Mouse (Mus musculus): ENCODE data around the gene Kif2c. TPM values are rescaled to one million over a fixed set of nuclear protein-coding genes. Genes with fewer than 3 reads are reported as not detected.

The Kif2c gene
- polyA plus RNA-seq (2014; fragmentation: Nextera tagmentation; extraction: Ambion mirVana) = 45.5 and 47.8 TPM in 2 replicates

- Histone ChIP-seq H3K4me1 (ENCODE audit: control insufficient read depth, insufficient read depth, low read length) (peaks cover 3% of the 10 kb centered on the region; the same call in 1 of the 2 replicates), H3K9me3 (replicated peaks; ENCODE audit: control insufficient read depth, low read length) (no peaks in the 10 kb centered on the region), H3K4me3 (ENCODE audit: low read depth, low read length) (peak within 1 kb of the TSS; percentile 74), H3K27me3 (ENCODE audit: control insufficient read depth, insufficient read depth, low read length) (no peaks in the 10 kb centered on the region), H3K4me2 (peak within 1 kb of the TSS; percentile 73), H3K27ac (ENCODE audit: low read depth, low read length) (peak within 1 kb of the TSS; percentile 52; the same call in 1 of the 2 replicates), H3K36me3 (ENCODE audit: control insufficient read depth, insufficient read depth, low read length) (peaks cover 15% of the 10 kb centered on the region), H3K9ac (ENCODE audit: low read depth, low read length) (peak within 1 kb of the TSS; percentile 76)
- WGBS (ENCODE audit: insufficient replicate concordance) = 2% methylated on average over 40 of the region's 42 CpGs
- ATAC-seq (replicated peaks; ENCODE audit: insufficient number of reproducible peaks, low FRiP score, low TSS enrichment) = peak; percentile 90
Measured at GRCm38 (mm10) chr4:117181863-117182758, at the start of gene Kif2c. Gene Kif2c (minus strand): TSS chr4:117182639.

DNA sequence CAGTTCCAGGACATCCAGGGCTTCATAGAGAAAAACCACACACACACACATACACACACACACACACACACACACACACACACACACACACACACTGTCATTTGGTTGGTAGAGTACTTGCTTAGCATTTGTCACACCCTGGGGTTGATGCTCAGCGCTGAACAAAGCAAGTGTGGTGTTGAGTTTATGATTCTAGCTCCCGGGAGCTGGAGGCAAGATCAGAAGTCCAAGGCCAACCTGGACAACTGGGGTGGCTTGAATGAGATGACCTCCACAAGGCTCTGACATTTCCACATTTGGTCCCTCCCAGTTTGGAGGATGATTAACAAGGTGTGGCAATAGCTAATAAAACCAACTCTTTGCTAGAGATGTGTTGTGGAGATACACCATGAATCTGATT is 48.8 kb upstream of the Kif2c start:
- Histone ChIP-seq H3K4me1 (ENCODE audit: control insufficient read depth, insufficient read depth, low read length) (no peaks in the 10 kb centered on the region), H3K4me2 (no peak overlapping the region), H3K9me3 (replicated peaks; ENCODE audit: control insufficient read depth, low read length) (no peaks in the 10 kb centered on the region), H3K27ac (ENCODE audit: low read depth, low read length) (no peak overlapping the region), H3K4me3 (ENCODE audit: low read depth, low read length) (no peak overlapping the region), H3K9ac (ENCODE audit: low read depth, low read length) (no peak overlapping the region), H3K27me3 (ENCODE audit: control insufficient read depth, insufficient read depth, low read length) (no peaks in the 10 kb centered on the region), H3K36me3 (ENCODE audit: control insufficient read depth, insufficient read depth, low read length) (no peaks in the 10 kb centered on the region)
- WGBS (ENCODE audit: insufficient replicate concordance) = 82% methylated on average over 2 of the region's 2 CpGs
- ATAC-seq (replicated peaks; ENCODE audit: insufficient number of reproducible peaks, low FRiP score, low TSS enrichment) = no peak

DNA sequence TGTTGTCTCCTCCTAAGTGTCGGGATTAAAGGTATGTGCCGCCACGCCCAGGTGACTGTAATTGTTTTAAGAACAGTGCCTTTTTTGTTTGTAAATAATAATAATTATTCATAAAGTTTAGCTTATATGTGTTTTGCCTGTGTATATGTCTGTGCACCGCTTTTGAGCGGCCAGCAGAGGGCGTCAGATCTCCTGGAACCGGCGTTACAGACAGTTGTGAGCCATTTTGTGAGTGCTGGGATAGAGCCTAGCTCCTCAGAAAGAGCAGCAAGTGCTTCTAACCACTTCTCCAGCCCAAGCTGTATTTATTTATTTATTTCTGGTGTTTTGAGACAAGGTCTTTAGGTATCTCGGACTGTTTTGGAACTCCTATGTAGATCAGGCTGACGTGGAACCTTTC is 47.9 kb upstream of the Kif2c start:
- Histone ChIP-seq H3K36me3 (ENCODE audit: control insufficient read depth, insufficient read depth, low read length) (no peaks in the 10 kb centered on the region), H3K4me3 (ENCODE audit: low read depth, low read length) (no peak overlapping the region), H3K27me3 (ENCODE audit: control insufficient read depth, insufficient read depth, low read length) (no peaks in the 10 kb centered on the region), H3K4me1 (ENCODE audit: control insufficient read depth, insufficient read depth, low read length) (no peaks in the 10 kb centered on the region), H3K9me3 (replicated peaks; ENCODE audit: control insufficient read depth, low read length) (no peaks in the 10 kb centered on the region), H3K27ac (ENCODE audit: low read depth, low read length) (no peak overlapping the region), H3K4me2 (no peak overlapping the region), H3K9ac (ENCODE audit: low read depth, low read length) (no peak overlapping the region)
- WGBS (ENCODE audit: insufficient replicate concordance) = 46% methylated on average over 10 of the region's 10 CpGs
- no peak for ATAC-seq (replicated peaks; ENCODE audit: insufficient number of reproducible peaks, low FRiP score, low TSS enrichment)

- Histone ChIP-seq H3K9ac (ENCODE audit: low read depth, low read length) (no peak overlapping the region), H3K36me3 (ENCODE audit: control insufficient read depth, insufficient read depth, low read length) (no peaks in the 10 kb centered on the region), H3K9me3 (replicated peaks; ENCODE audit: control insufficient read depth, low read length) (no peaks in the 10 kb centered on the region), H3K27ac (ENCODE audit: low read depth, low read length) (no peak overlapping the region), H3K4me2 (no peak overlapping the region), H3K4me3 (ENCODE audit: low read depth, low read length) (no peak overlapping the region), H3K4me1 (ENCODE audit: control insufficient read depth, insufficient read depth, low read length) (no peaks in the 10 kb centered on the region), H3K27me3 (ENCODE audit: control insufficient read depth, insufficient read depth, low read length) (no peaks in the 10 kb centered on the region)
- no peak for ATAC-seq (replicated peaks; ENCODE audit: insufficient number of reproducible peaks, low FRiP score, low TSS enrichment)
- 49% methylated on average over 15 of the region's 15 CpGs for WGBS (ENCODE audit: insufficient replicate concordance)
Measured at GRCm38 (mm10) chr4:117229590-117229989, 47.2 kb upstream of the Kif2c start.

DNA sequence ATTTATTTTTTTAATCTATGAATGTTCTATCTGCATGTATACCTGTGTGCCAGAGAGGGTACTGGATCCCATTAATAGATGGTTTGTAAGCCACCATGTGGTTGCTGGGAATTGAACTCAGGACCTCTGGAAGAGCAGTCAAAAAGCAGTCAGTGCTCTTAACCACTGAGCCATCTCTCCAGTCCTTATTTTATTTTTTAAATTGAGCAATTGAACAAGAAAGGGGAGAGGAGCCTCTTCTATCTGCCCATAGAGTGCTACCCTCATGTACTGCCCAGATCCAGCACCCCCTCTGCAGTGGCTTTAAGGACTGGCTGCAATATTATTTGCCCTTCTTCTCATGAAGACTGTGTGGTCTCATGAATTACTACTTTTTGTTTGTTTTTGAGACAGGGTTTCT is 42.8 kb upstream of the Kif2c start:
- H3K9me3 ChIP-seq (replicated peaks; ENCODE audit: control insufficient read depth, low read length) = no peaks in the 10 kb centered on the region
- no peak for ATAC-seq (replicated peaks; ENCODE audit: insufficient number of reproducible peaks, low FRiP score, low TSS enrichment)

DNA sequence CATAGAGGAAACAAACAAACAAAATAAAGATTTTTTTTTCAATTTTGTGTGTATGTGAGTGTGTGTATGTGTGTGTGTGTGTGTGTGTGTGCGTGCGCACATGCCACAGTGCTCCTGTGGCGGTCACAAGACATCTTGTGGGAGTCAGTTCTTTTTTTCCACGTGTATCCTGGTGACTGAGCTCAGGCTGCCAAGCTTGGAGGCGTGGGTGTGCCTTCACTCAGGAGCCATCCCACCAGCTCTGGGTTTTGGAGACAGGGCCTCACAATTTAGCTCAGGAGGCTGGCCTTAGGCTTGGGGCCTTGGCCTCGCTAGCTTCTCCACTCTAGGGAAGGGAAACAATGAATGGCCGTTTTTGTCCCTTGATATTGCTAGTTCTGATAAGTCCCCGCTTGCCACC is 41.7 kb upstream of the Kif2c start:
- no peak for ATAC-seq (replicated peaks; ENCODE audit: insufficient number of reproducible peaks, low FRiP score, low TSS enrichment)
- Histone ChIP-seq H3K36me3 (ENCODE audit: control insufficient read depth, insufficient read depth, low read length) (no peaks in the 10 kb centered on the region), H3K27ac (ENCODE audit: low read depth, low read length) (no peak overlapping the region), H3K4me1 (ENCODE audit: control insufficient read depth, insufficient read depth, low read length) (no peaks in the 10 kb centered on the region), H3K4me3 (ENCODE audit: low read depth, low read length) (no peak overlapping the region), H3K9ac (ENCODE audit: low read depth, low read length) (no peak overlapping the region), H3K9me3 (replicated peaks; ENCODE audit: control insufficient read depth, low read length) (no peaks in the 10 kb centered on the region), H3K27me3 (ENCODE audit: control insufficient read depth, insufficient read depth, low read length) (no peaks in the 10 kb centered on the region), H3K4me2 (no peak overlapping the region)
- WGBS (ENCODE audit: insufficient replicate concordance) = 59% methylated on average over 8 of the region's 8 CpGs

More for the DNA sequence above, 42.8 kb upstream of the Kif2c start:
- Histone ChIP-seq H3K9ac (ENCODE audit: low read depth, low read length) (no peak overlapping the region), H3K4me1 (ENCODE audit: control insufficient read depth, insufficient read depth, low read length) (no peaks in the 10 kb centered on the region), H3K36me3 (ENCODE audit: control insufficient read depth, insufficient read depth, low read length) (no peaks in the 10 kb centered on the region), H3K4me2 (no peak overlapping the region), H3K4me3 (ENCODE audit: low read depth, low read length) (no peak overlapping the region), H3K27me3 (ENCODE audit: control insufficient read depth, insufficient read depth, low read length) (no peaks in the 10 kb centered on the region), H3K27ac (ENCODE audit: low read depth, low read length) (no peak overlapping the region)

DNA sequence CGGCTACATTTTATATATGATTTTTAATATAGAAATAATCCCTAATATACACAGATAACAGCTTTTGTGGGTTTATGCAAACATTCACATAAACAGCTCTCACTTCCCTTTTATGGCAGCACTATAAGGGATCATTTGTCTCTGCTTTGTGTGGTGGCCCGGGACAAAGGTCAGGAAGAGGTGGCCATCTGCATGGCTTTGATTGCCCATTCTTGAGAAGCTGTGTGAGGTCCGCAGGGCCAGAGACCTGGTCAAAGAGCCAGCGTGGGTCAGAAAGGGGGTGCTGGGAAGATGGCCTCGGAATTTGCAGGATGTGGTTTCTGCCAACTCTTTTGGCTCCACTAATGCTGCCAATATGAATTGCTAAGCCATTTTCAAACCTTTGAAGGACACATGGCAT is 40.6 kb upstream of the Kif2c start:
- WGBS (ENCODE audit: insufficient replicate concordance) = 58% methylated on average over 5 of the region's 5 CpGs

GRCm38 (mm10) chr4:117221836-117222235 is 39.4 kb upstream of the Kif2c start:
- no peak overlapping the region for H3K9ac ChIP-seq (ENCODE audit: low read depth, low read length)
- ATAC-seq (replicated peaks; ENCODE audit: insufficient number of reproducible peaks, low FRiP score, low TSS enrichment) = no peak
- no peak overlapping the region for H3K4me2 ChIP-seq
- no peaks in the 10 kb centered on the region for H3K9me3 ChIP-seq (replicated peaks; ENCODE audit: control insufficient read depth, low read length)
- no peaks in the 10 kb centered on the region for H3K36me3 ChIP-seq (ENCODE audit: control insufficient read depth, insufficient read depth, low read length)
- H3K27ac ChIP-seq (ENCODE audit: low read depth, low read length) = no peak overlapping the region
- 89% methylated on average over 9 of the region's 9 CpGs for WGBS (ENCODE audit: insufficient replicate concordance)
- H3K4me3 ChIP-seq (ENCODE audit: low read depth, low read length) = no peak overlapping the region
- peaks cover 2% of the 10 kb centered on the region; the same call in 1 of the 2 replicates for H3K4me1 ChIP-seq (ENCODE audit: control insufficient read depth, insufficient read depth, low read length)
- H3K27me3 ChIP-seq (ENCODE audit: control insufficient read depth, insufficient read depth, low read length) = no peaks in the 10 kb centered on the region

More for the DNA sequence above, 40.6 kb upstream of the Kif2c start:
- no peaks in the 10 kb centered on the region for H3K27me3 ChIP-seq (ENCODE audit: control insufficient read depth, insufficient read depth, low read length)
- H3K9ac ChIP-seq (ENCODE audit: low read depth, low read length) = no peak overlapping the region
- H3K27ac ChIP-seq (ENCODE audit: low read depth, low read length) = no peak overlapping the region
- ATAC-seq (replicated peaks; ENCODE audit: insufficient number of reproducible peaks, low FRiP score, low TSS enrichment) = no peak
- no peaks in the 10 kb centered on the region for H3K36me3 ChIP-seq (ENCODE audit: control insufficient read depth, insufficient read depth, low read length)
- H3K4me3 ChIP-seq (ENCODE audit: low read depth, low read length) = no peak overlapping the region
- H3K9me3 ChIP-seq (replicated peaks; ENCODE audit: control insufficient read depth, low read length) = no peaks in the 10 kb centered on the region
- no peak overlapping the region for H3K4me2 ChIP-seq
- H3K4me1 ChIP-seq (ENCODE audit: control insufficient read depth, insufficient read depth, low read length) = peaks cover 2% of the 10 kb centered on the region; the same call in 1 of the 2 replicates
